Mouse (Mus musculus) liver, embryonic 12.5 days (tissue): Measurements from ENCODE around the gene Erp29. TPM values are rescaled to one million over a fixed set of nuclear protein-coding genes. Genes with fewer than 3 reads are reported as not detected.

Experiments used
- ATAC-seq: fragments of 200-750 bp; cut with Nextera tagmentation; 2 replicates; pipeline ENCODE4 v1.8.0; 2017; ENCODE audit warnings: moderate number of reproducible peaks, mild to moderate bottlenecking, moderate library complexity
- H3K27ac ChIP-seq: fragments of 300-500 bp; sonication (generic); 2 replicates; pipeline ENCODE4 v1.5.1; 2016; ENCODE audit warnings: mild to moderate bottlenecking
- H3K27me3 ChIP-seq: fragments of 300-500 bp; sonication (generic); replicated peaks from 2 replicates; pipeline ENCODE4 v1.6.1; 2016; ENCODE audit warnings: mild to moderate bottlenecking, moderate library complexity
- H3K36me3 ChIP-seq: fragments of 300-500 bp; sonication (generic); 2 replicates; pipeline ENCODE4 v1.6.1; 2016; ENCODE audit warnings: mild to moderate bottlenecking, moderate library complexity
- H3K4me1 ChIP-seq: fragments of 300-500 bp; sonication (generic); 2 replicates; pipeline ENCODE4 v1.6.1; 2016
- H3K4me2 ChIP-seq: fragments of 300-500 bp; sonication (generic); 2 replicates; pipeline ENCODE4 v1.6.1; 2016; ENCODE audit warnings: mild to moderate bottlenecking, moderate library complexity
- H3K4me3 ChIP-seq: fragments of 300-500 bp; sonication (generic); 2 replicates; pipeline ENCODE4 v1.5.1; 2016; ENCODE audit warnings: mild to moderate bottlenecking, moderate library complexity
- H3K9ac ChIP-seq: fragments of 300-500 bp; sonication (generic); 2 replicates; pipeline ENCODE4 v1.6.1; 2016; ENCODE audit warnings: mild to moderate bottlenecking, moderate library complexity
- H3K9me3 ChIP-seq: fragments of 300-500 bp; sonication (generic); replicated peaks from 2 replicates; pipeline ENCODE4 v1.6.1; 2016; ENCODE audit warnings: mild to moderate bottlenecking, moderate library complexity
- WGBS: fragments of 180-500 bp; shearing (Covaris S2); methylation state at CpG from one replicate; pipeline ENCODE4 v1.1.7; 2016; ENCODE audit not compliant: insufficient replicate concordance; 5-methylcytosine and 5-hydroxymethylcytosine counted together
- polyA plus RNA-seq: library from polyadenylated mRNA; unstranded; fragments of >200 nt; fragmentation: Nextera tagmentation; extraction: Ambion mirVana; gene quantifications from 2 replicates; pipeline ENCODE4 v1.2.1, GENCODE M21; 2016

Gene Erp29
- polyA plus RNA-seq, 1 experiment from 2014 or later: 103 TPM

GRCm38 (mm10) chr5:121398965-121399462 lies 53.3 kb downstream of the Erp29 start:
- Histone ChIP-seq H3K36me3 (peaks cover 42% of the 10 kb centered on the region), H3K27ac (peak overlapping the region; percentile 94; the same call in 1 of the 2 replicates), H3K9ac (peak overlapping the region; percentile 86), H3K27me3 (no peaks in the 10 kb centered on the region), H3K4me1 (peaks cover 59% of the 10 kb centered on the region), H3K9me3 (peaks cover 5% of the 10 kb centered on the region; the same call in 1 of the 2 replicates), H3K4me2 (peak overlapping the region; percentile 98), H3K4me3 (peak overlapping the region; percentile 95)
- ATAC-seq: no peak
- WGBS: 21% methylated on average over 9 of the region's 9 CpGs

GRCm38 (mm10) chr5:121398146-121398964 lies 54.0 kb downstream of the Erp29 start:
- peaks cover 59% of the 10 kb centered on the region for H3K4me1 ChIP-seq

GRCm38 (mm10) chr5:121397187-121398145 lies 54.8 kb downstream of the Erp29 start, which contains the start of gene Naa25:
Gene Naa25, plus strand, starts transcription at chr5:121397936.
- H3K4me1 ChIP-seq: peaks cover 50% of the 10 kb centered on the region
- ATAC-seq: peak; percentile 93
- H3K9me3 ChIP-seq: peaks cover 5% of the 10 kb centered on the region; the same call in 1 of the 2 replicates
- 6% methylated on average over 53 of the region's 53 CpGs for WGBS
- H3K36me3 ChIP-seq: peaks cover 27% of the 10 kb centered on the region
- H3K9ac ChIP-seq: peak within 1 kb of the TSS; percentile 86
- H3K4me2 ChIP-seq: peak within 1 kb of the TSS; percentile 98
- peak within 1 kb of the TSS; percentile 94 for H3K27ac ChIP-seq
- H3K27me3 ChIP-seq: no peaks in the 10 kb centered on the region
- H3K4me3 ChIP-seq: peak within 1 kb of the TSS; percentile 95

More at GRCm38 (mm10) chr5:121398146-121398964, 54.0 kb downstream of the Erp29 start:
- Histone ChIP-seq H3K4me2 (peak overlapping the region; percentile 98), H3K9ac (peak overlapping the region; percentile 86), H3K27me3 (no peaks in the 10 kb centered on the region), H3K36me3 (peaks cover 36% of the 10 kb centered on the region), H3K9me3 (peaks cover 5% of the 10 kb centered on the region; the same call in 1 of the 2 replicates), H3K4me3 (peak overlapping the region; percentile 95), H3K27ac (peak overlapping the region; percentile 94)
- peak; percentile 70 for ATAC-seq
- 2% methylated on average over 67 of the region's 67 CpGs for WGBS

DNA sequence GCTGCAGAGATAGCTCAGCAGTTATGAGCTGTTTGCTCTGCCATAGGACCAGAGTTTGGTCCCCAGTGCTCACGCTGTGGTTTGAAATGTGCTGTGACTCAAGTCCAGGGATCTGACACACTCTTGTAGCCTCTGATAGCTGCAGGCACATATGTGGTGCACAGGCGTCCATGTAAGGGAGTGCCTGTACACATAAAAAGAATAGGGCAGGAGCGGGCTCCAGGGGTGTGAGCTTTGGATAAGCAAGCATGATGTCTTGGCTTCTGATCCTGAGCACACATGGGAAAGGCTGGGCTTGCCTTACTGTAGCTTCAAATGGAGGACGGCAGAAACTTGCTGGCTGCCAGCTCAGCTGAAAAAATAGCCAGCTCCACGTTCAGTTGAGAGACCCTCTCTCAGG lies 56.7 kb downstream of the Erp29 start:
- WGBS: 74% methylated on average over 5 of the region's 5 CpGs
- ATAC-seq: no peak
- H3K27ac ChIP-seq: no peak overlapping the region
- no peak overlapping the region for H3K4me3 ChIP-seq
- H3K4me1 ChIP-seq: peaks cover 33% of the 10 kb centered on the region
- no peaks in the 10 kb centered on the region for H3K27me3 ChIP-seq
- no peak overlapping the region for H3K9ac ChIP-seq
- H3K36me3 ChIP-seq: peaks cover 8% of the 10 kb centered on the region
- no peak overlapping the region for H3K4me2 ChIP-seq
- H3K9me3 ChIP-seq: peaks cover 5% of the 10 kb centered on the region; the same call in 1 of the 2 replicates

GRCm38 (mm10) chr5:121393402-121393801 lies 58.9 kb downstream of the Erp29 start:
- Histone ChIP-seq H3K27me3 (no peaks in the 10 kb centered on the region; the same call in 1 of the 2 replicates), H3K4me1 (peaks cover 24% of the 10 kb centered on the region), H3K27ac (no peak overlapping the region), H3K4me3 (no peak overlapping the region), H3K36me3 (no peaks in the 10 kb centered on the region), H3K9ac (no peak overlapping the region), H3K4me2 (no peak overlapping the region), H3K9me3 (peaks cover 5% of the 10 kb centered on the region; the same call in 1 of the 2 replicates)
- no peak for ATAC-seq
- 76% methylated on average over 3 of the region's 3 CpGs for WGBS

DNA sequence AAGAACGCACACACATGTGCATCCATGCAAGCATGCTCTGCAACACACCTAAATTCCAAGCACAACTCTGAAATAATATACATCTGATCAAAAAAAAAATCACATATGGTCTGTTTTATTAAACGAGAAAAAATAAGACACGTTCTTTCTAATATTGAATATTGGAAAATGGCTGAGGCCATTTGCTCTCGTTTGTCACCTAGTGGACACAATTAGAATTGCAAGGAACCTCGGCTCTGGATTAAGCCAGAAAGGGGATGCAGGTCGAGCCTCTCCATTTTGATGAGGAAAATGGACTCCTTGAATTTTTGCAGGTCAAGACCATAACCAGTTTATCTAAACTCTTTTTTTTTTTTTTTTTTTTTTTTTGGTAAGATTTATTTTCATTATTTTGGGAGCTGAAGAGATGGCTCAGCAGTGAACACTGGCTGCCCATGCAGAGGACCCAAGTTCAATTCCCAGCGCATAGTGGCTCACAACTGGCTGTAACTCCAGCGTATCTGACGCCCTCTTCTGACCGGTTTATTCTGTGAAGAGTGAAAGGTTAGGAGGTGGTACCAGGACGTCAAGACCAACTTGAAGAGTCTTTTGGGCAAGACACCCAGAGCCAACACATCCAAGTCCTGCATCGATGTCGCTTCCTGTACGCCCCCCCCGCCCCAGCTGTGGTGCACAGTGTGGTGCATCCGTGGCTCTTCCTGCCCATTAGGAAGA lies 59.5 kb downstream of the Erp29 start:
- Histone ChIP-seq H3K4me1 (peaks cover 24% of the 10 kb centered on the region), H3K9me3 (peaks cover 5% of the 10 kb centered on the region; the same call in 1 of the 2 replicates)
- 49% methylated on average over 16 of the region's 16 CpGs for WGBS

DNA sequence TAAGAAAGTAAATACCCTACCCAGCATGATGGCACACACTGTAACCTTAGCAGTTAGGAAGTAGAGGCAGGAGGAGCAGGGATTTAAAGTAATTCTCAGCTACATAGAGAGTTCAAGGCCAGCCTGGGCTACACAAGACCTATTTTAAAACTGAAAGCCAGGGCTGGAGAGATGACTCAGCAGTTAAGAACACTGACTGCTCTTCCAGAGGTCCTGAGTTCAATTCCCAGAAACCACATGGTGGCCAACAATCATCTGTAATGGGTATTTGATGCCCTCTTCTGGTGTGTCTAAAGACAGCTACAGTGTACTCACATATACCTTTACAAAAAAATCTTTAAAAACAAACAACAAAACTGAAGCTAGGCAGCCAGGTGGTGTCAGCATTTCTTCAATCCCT lies 62.6 kb downstream of the Erp29 start:
- peaks cover 5% of the 10 kb centered on the region; the same call in 1 of the 2 replicates for H3K9me3 ChIP-seq
- H3K36me3 ChIP-seq: no peaks in the 10 kb centered on the region
- H3K4me1 ChIP-seq: peaks cover 32% of the 10 kb centered on the region
- no peak overlapping the region for H3K4me2 ChIP-seq
- H3K9ac ChIP-seq: peak overlapping the region; percentile 17; the same call in 1 of the 2 replicates
- no peak overlapping the region for H3K27ac ChIP-seq
- no peaks in the 10 kb centered on the region; the same call in 1 of the 2 replicates for H3K27me3 ChIP-seq
- no peak for ATAC-seq
- no peak overlapping the region for H3K4me3 ChIP-seq

More for the DNA sequence above, 59.5 kb downstream of the Erp29 start:
- H3K4me3 ChIP-seq: no peak overlapping the region
- no peaks in the 10 kb centered on the region for H3K36me3 ChIP-seq
- H3K27ac ChIP-seq: no peak overlapping the region
- H3K27me3 ChIP-seq: no peaks in the 10 kb centered on the region; the same call in 1 of the 2 replicates
- no peak overlapping the region for H3K4me2 ChIP-seq
- no peak overlapping the region for H3K9ac ChIP-seq
- no peak for ATAC-seq

GRCm38 (mm10) chr5:121389106-121389505 lies 63.2 kb downstream of the Erp29 start:
- Histone ChIP-seq H3K9me3 (peaks cover under 1% of the 10 kb centered on the region; the same call in 1 of the 2 replicates), H3K36me3 (no peaks in the 10 kb centered on the region), H3K9ac (peak overlapping the region; percentile 17; the same call in 1 of the 2 replicates), H3K4me3 (no peak overlapping the region), H3K4me1 (peaks cover 38% of the 10 kb centered on the region), H3K27ac (peak overlapping the region; percentile 40; the same call in 1 of the 2 replicates), H3K27me3 (no peaks in the 10 kb centered on the region; the same call in 1 of the 2 replicates), H3K4me2 (no peak overlapping the region)
- WGBS: 76% methylated on average over 7 of the region's 7 CpGs
- no peak for ATAC-seq

DNA sequence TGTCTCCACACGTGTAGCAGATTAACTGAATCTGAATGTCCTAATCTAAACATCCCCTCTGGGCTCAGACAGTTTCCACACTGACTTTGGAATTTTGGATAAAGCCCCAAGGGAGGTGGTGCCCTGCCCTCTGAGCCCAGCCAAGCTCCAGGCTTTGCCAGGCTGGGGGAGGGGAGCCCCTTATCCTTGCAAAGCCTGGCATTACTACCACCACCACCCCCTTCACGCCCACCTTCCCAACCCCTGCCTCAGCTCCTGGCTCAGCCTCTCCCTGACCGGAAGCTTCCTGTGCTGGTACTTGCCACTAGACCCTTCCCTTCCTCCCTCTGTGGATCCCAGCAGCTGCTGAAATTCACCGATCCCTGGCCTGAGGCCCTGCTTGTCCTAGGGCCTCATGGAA lies 65.2 kb downstream of the Erp29 start:
- ATAC-seq: no peak
- no peaks in the 10 kb centered on the region for H3K9me3 ChIP-seq
- 68% methylated on average over 4 of the region's 4 CpGs for WGBS
- no peak overlapping the region for H3K4me3 ChIP-seq
- peaks cover 44% of the 10 kb centered on the region for H3K4me1 ChIP-seq
- H3K27ac ChIP-seq: no peak overlapping the region
- no peaks in the 10 kb centered on the region; the same call in 1 of the 2 replicates for H3K27me3 ChIP-seq
- H3K4me2 ChIP-seq: no peak overlapping the region
- H3K9ac ChIP-seq: no peak overlapping the region
- 0 out of 2 replicates have a peak, but pooled peaks cover 4% of the 10 kb centered on the region for H3K36me3 ChIP-seq

GRCm38 (mm10) chr5:121386120-121386909 lies 66.0 kb downstream of the Erp29 start:
- H3K27ac ChIP-seq: peak overlapping the region; percentile 89

More at GRCm38 (mm10) chr5:121386120-121386909, 66.0 kb downstream of the Erp29 start:
- Histone ChIP-seq H3K4me3 (peak overlapping the region; percentile 73), H3K4me2 (peak overlapping the region; percentile 93), H3K9ac (peak overlapping the region; percentile 83; the same call in 1 of the 2 replicates), H3K27me3 (no peaks in the 10 kb centered on the region; the same call in 1 of the 2 replicates), H3K9me3 (no peaks in the 10 kb centered on the region), H3K36me3 (peaks cover 10% of the 10 kb centered on the region), H3K4me1 (peaks cover 44% of the 10 kb centered on the region)
- no peak for ATAC-seq
- WGBS: 37% methylated on average over 22 of the region's 22 CpGs
